Mouse (Mus musculus): ENCODE measurements around the gene Kif16b. TPM values are rescaled to one million over a fixed set of nuclear protein-coding genes. Genes with fewer than 3 reads are reported as not detected.

The Kif16b gene
- polyA plus RNA-seq, 1 experiment from 2014 or later, result 17.0 TPM

- Histone ChIP-seq H3K9ac (no peak overlapping the region), H3K27ac (no peak overlapping the region), H3K4me3 (replicated peaks) (no peak overlapping the region), H3K4me2 (no peak overlapping the region), H3K36me3 (no peaks in the 10 kb centered on the region), H3K27me3 (no peaks in the 10 kb centered on the region), H3K4me1 (no peaks in the 10 kb centered on the region), H3K9me3 (replicated peaks) (no peaks in the 10 kb centered on the region)
- ATAC-seq (replicated peaks; ENCODE audit: low FRiP score), result no peak
- 87% methylated on average over 2 of the region's 2 CpGs for WGBS
Measured at GRCm38 (mm10) chr2:142689496-142689895, 211.8 kb downstream of the Kif16b start.

- no peaks in the 10 kb centered on the region for H3K9me3 ChIP-seq (replicated peaks)
- H3K27ac ChIP-seq, result no peak overlapping the region
- no peaks in the 10 kb centered on the region for H3K4me1 ChIP-seq
- no peak overlapping the region for H3K9ac ChIP-seq
- H3K4me3 ChIP-seq (replicated peaks), result no peak overlapping the region
- ATAC-seq (replicated peaks; ENCODE audit: low FRiP score), result no peak
- 90% methylated on average over 4 of the region's 4 CpGs for WGBS
- no peak overlapping the region for H3K4me2 ChIP-seq
- no peaks in the 10 kb centered on the region for H3K27me3 ChIP-seq
- H3K36me3 ChIP-seq, result no peaks in the 10 kb centered on the region
Measured at GRCm38 (mm10) chr2:142687936-142688514, 213.3 kb downstream of the Kif16b start.

GRCm38 (mm10) chr2:142682965-142683709, 218.2 kb downstream of the Kif16b start:
- no peaks in the 10 kb centered on the region for H3K9me3 ChIP-seq (replicated peaks)
- ATAC-seq (replicated peaks; ENCODE audit: low FRiP score), result no peak
- H3K27ac ChIP-seq, result no peak overlapping the region
- no peaks in the 10 kb centered on the region for H3K4me1 ChIP-seq
- H3K9ac ChIP-seq, result no peak overlapping the region
- WGBS, result 83% methylated on average over 5 of the region's 5 CpGs
- no peaks in the 10 kb centered on the region for H3K36me3 ChIP-seq
- no peak overlapping the region for H3K4me3 ChIP-seq (replicated peaks)
- H3K4me2 ChIP-seq, result no peak overlapping the region
- no peaks in the 10 kb centered on the region for H3K27me3 ChIP-seq

- no peak overlapping the region for H3K27ac ChIP-seq
- no peak overlapping the region for H3K4me3 ChIP-seq (replicated peaks)
- H3K4me1 ChIP-seq, result no peaks in the 10 kb centered on the region
- 92% methylated on average over 3 of the region's 3 CpGs for WGBS
- no peaks in the 10 kb centered on the region for H3K9me3 ChIP-seq (replicated peaks)
- H3K9ac ChIP-seq, result no peak overlapping the region
- ATAC-seq (replicated peaks; ENCODE audit: low FRiP score), result no peak
- H3K36me3 ChIP-seq, result 0 out of 2 replicates have a peak, but pooled peaks cover 3% of the 10 kb centered on the region
- H3K4me2 ChIP-seq, result no peak overlapping the region
- H3K27me3 ChIP-seq, result no peaks in the 10 kb centered on the region
Measured at GRCm38 (mm10) chr2:142668426-142668825, 232.9 kb downstream of the Kif16b start.

- no peak overlapping the region for H3K4me3 ChIP-seq (replicated peaks)
- no peaks in the 10 kb centered on the region; the same call in 1 of the 2 replicates for H3K36me3 ChIP-seq
- no peaks in the 10 kb centered on the region for H3K27me3 ChIP-seq
- H3K9me3 ChIP-seq (replicated peaks), result no peaks in the 10 kb centered on the region
- no peak overlapping the region for H3K4me2 ChIP-seq
- no peak overlapping the region for H3K9ac ChIP-seq
- H3K27ac ChIP-seq, result no peak overlapping the region
- no peaks in the 10 kb centered on the region for H3K4me1 ChIP-seq
- ATAC-seq (replicated peaks; ENCODE audit: low FRiP score), result no peak
- WGBS, result 68% methylated on average over 7 of the region's 7 CpGs
Measured at GRCm38 (mm10) chr2:142651591-142651990, 249.7 kb downstream of the Kif16b start.

GRCm38 (mm10) chr2:142648023-142648453, 253.3 kb downstream of the Kif16b start:
- Histone ChIP-seq H3K9me3 (replicated peaks) (no peaks in the 10 kb centered on the region), H3K36me3 (no peaks in the 10 kb centered on the region; the same call in 1 of the 2 replicates), H3K4me1 (no peaks in the 10 kb centered on the region), H3K4me2 (no peak overlapping the region), H3K9ac (no peak overlapping the region), H3K27me3 (no peaks in the 10 kb centered on the region), H3K4me3 (replicated peaks) (no peak overlapping the region), H3K27ac (no peak overlapping the region)
- whole genome bisulfite sequencing, result 92% methylated on average over 8 of the region's 8 CpGs
- no peak for ATAC-seq (replicated peaks; ENCODE audit: low FRiP score)

GRCm38 (mm10) chr2:142646863-142647262, 254.5 kb downstream of the Kif16b start:
- WGBS, result 68% methylated on average over 4 of the region's 4 CpGs
- ATAC-seq (replicated peaks; ENCODE audit: low FRiP score), result no peak
- H3K9me3 ChIP-seq (replicated peaks), result no peaks in the 10 kb centered on the region
- H3K4me1 ChIP-seq, result no peaks in the 10 kb centered on the region
- no peak overlapping the region for H3K4me3 ChIP-seq (replicated peaks)
- no peak overlapping the region for H3K9ac ChIP-seq
- H3K27ac ChIP-seq, result no peak overlapping the region
- H3K4me2 ChIP-seq, result no peak overlapping the region
- H3K36me3 ChIP-seq, result no peaks in the 10 kb centered on the region
- H3K27me3 ChIP-seq, result no peaks in the 10 kb centered on the region

- Histone ChIP-seq H3K4me3 (replicated peaks) (no peak overlapping the region), H3K4me2 (no peak overlapping the region), H3K27ac (no peak overlapping the region), H3K9me3 (replicated peaks) (no peaks in the 10 kb centered on the region), H3K9ac (no peak overlapping the region), H3K36me3 (no peaks in the 10 kb centered on the region), H3K27me3 (no peaks in the 10 kb centered on the region), H3K4me1 (no peaks in the 10 kb centered on the region)
- no peak for ATAC-seq (replicated peaks; ENCODE audit: low FRiP score)
- WGBS, result 89% methylated on average over 2 of the region's 2 CpGs
Measured at GRCm38 (mm10) chr2:142641766-142642165, 259.6 kb downstream of the Kif16b start.

- no peak overlapping the region for H3K4me2 ChIP-seq
- ATAC-seq (replicated peaks; ENCODE audit: low FRiP score), result no peak
- no peaks in the 10 kb centered on the region for H3K9me3 ChIP-seq (replicated peaks)
- no peaks in the 10 kb centered on the region for H3K36me3 ChIP-seq
- WGBS, result 85% methylated on average over 7 of the region's 7 CpGs
- H3K27ac ChIP-seq, result no peak overlapping the region
- H3K9ac ChIP-seq, result no peak overlapping the region
- no peaks in the 10 kb centered on the region for H3K27me3 ChIP-seq
- no peak overlapping the region for H3K4me3 ChIP-seq (replicated peaks)
- no peaks in the 10 kb centered on the region for H3K4me1 ChIP-seq
Measured at GRCm38 (mm10) chr2:142635606-142636304, 265.6 kb downstream of the Kif16b start.

- Histone ChIP-seq H3K27me3 (no peaks in the 10 kb centered on the region), H3K36me3 (no peaks in the 10 kb centered on the region), H3K9ac (no peak overlapping the region), H3K27ac (no peak overlapping the region), H3K4me2 (no peak overlapping the region), H3K4me3 (replicated peaks) (no peak overlapping the region), H3K4me1 (0 out of 2 replicates have a peak, but pooled peaks cover 4% of the 10 kb centered on the region), H3K9me3 (replicated peaks) (no peaks in the 10 kb centered on the region)
- ATAC-seq (replicated peaks; ENCODE audit: low FRiP score), result no peak
- WGBS, result 81% methylated on average over 6 of the region's 6 CpGs
Measured at GRCm38 (mm10) chr2:142633996-142634559, 267.3 kb downstream of the Kif16b start.

GRCm38 (mm10) chr2:142629523-142630312, 271.6 kb downstream of the Kif16b start:
- peak; percentile 83 for ATAC-seq (replicated peaks; ENCODE audit: low FRiP score)
- no peak overlapping the region for H3K9ac ChIP-seq
- H3K27me3 ChIP-seq, result no peaks in the 10 kb centered on the region
- 0 out of 2 replicates have a peak, but pooled peaks cover 4% of the 10 kb centered on the region for H3K4me1 ChIP-seq
- H3K36me3 ChIP-seq, result no peaks in the 10 kb centered on the region
- peak overlapping the region; percentile 77 for H3K27ac ChIP-seq
- no peaks in the 10 kb centered on the region for H3K9me3 ChIP-seq (replicated peaks)
- no peak overlapping the region for H3K4me2 ChIP-seq
- H3K4me3 ChIP-seq (replicated peaks), result no peak overlapping the region
- 71% methylated on average over 2 of the region's 2 CpGs for WGBS
